In the genomic region with DNA sequence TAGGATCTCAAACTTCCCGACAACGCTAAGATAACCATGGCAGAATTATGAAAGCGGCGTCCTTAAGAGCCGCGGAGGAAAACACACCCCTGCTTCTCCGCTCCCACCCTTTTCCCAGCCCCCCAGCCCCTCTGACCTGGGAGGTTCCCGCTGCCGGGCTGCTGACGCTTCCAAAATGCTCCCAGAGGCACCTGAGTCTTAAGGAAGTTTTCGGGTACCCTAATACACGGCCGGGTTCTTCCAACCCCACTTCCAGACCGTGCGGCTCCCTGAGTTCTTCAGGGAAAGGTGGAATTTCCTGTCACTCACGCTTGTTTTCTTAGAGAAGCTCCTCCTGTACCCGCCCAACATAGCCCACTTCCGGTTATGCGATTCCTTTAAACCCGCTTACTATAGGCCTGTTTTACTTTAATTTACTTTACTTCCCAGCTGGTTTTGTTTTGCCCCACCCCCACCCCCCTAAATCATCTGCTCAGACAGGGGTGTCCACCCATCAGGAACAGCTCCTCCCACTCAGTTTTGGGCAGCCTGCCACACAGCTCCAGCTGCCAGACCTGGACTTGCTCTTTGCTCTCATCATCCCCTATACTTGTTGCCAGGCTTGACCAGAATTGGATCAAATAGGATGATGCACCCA, we compare ENCODE assay signal across 8 mouse cellular contexts. TPM values are rescaled to one million over a fixed set of nuclear protein-coding genes. Genes with fewer than 3 reads are reported as not detected.
DNase-seq lines count a peak whose midpoint lies in the region; ATAC-seq and TF ChIP-seq lines count a peak whose summit lies in the region.

Gene Zfp945 (minus strand): TSS at position 290 of the 637 bp plus-strand sequence.

- H3K36me3 ChIP-seq in ES-Bruce4 (ENCODE audit: control insufficient read depth, insufficient read depth, low read length, poor library complexity, severe bottlenecking), result no peaks in the 10 kb centered on the region; the same call in 1 of the 2 replicates
- peaks cover 18% of the 10 kb centered on the region for H3K36me3 ChIP-seq in forebrain, embryonic 12.5 days (replicated peaks)
- peaks cover 11% of the 10 kb centered on the region for H3K36me3 ChIP-seq in heart, embryonic 16.5 days (ENCODE audit: control insufficient read depth, insufficient read depth)
- no peaks in the 10 kb centered on the region for H3K36me3 ChIP-seq in liver, embryonic 13.5 days
- 0 out of 2 replicates have a peak, but pooled peaks cover 5% of the 10 kb centered on the region for H3K36me3 ChIP-seq in stomach, postnatal 0 days (ENCODE audit: control insufficient read depth, insufficient read depth, low read length)

- no peak for TF ChIP-seq EP300 in ES-Bruce4 (IDR thresholded peaks at IDR 0.05; ENCODE audit: insufficient read depth, low read depth, low read length)
- TF ChIP-seq EP300 in stomach, postnatal 0 days (optimal IDR thresholded peaks at IDR 0.05), result no peak

- peak within 1 kb of the TSS; percentile 73 for H3K27ac ChIP-seq in ES-Bruce4 (ENCODE audit: insufficient read depth, low read length)
- peak within 1 kb of the TSS; percentile 68 for H3K27ac ChIP-seq in forebrain, embryonic 12.5 days
- peak within 1 kb of the TSS; percentile 92 for H3K27ac ChIP-seq in heart, embryonic 16.5 days (ENCODE audit: low read length)
- peak within 1 kb of the TSS; percentile 68 for H3K27ac ChIP-seq in liver, embryonic 13.5 days
- peak within 1 kb of the TSS; percentile 93 for H3K27ac ChIP-seq in stomach, postnatal 0 days (replicated peaks)

- no peaks in the 10 kb centered on the region; the same call in 1 of the 2 replicates for H3K27me3 ChIP-seq in ES-Bruce4 (ENCODE audit: control insufficient read depth, insufficient read depth, low read length, poor library complexity, severe bottlenecking)
- H3K27me3 ChIP-seq in forebrain, embryonic 12.5 days, result no peaks in the 10 kb centered on the region
- H3K27me3 ChIP-seq in heart, embryonic 16.5 days (ENCODE audit: control insufficient read depth, insufficient read depth, low read length), result no peaks in the 10 kb centered on the region
- no peaks in the 10 kb centered on the region for H3K27me3 ChIP-seq in liver, embryonic 13.5 days
- H3K27me3 ChIP-seq in stomach, postnatal 0 days (ENCODE audit: control insufficient read depth, insufficient read depth, low read length), result no peaks in the 10 kb centered on the region

- H3K4me3 ChIP-seq in ES-Bruce4 (ENCODE audit: low read depth, low read length), result peak within 1 kb of the TSS; percentile 97
- peak within 1 kb of the TSS; percentile 69 for H3K4me3 ChIP-seq in forebrain, embryonic 12.5 days (replicated peaks)
- H3K4me3 ChIP-seq in heart, embryonic 16.5 days (ENCODE audit: low read length), result peak within 1 kb of the TSS; percentile 82
- H3K4me3 ChIP-seq in liver, embryonic 13.5 days (replicated peaks), result peak within 1 kb of the TSS; percentile 67
- H3K4me3 ChIP-seq in stomach, postnatal 0 days (ENCODE audit: low read depth, low read length), result peak within 1 kb of the TSS; percentile 79

- DNase-seq in kidney, postnatal 25 days, result peak; percentile 88 to 90
- DNase-seq in liver, embryonic 13.5 days, result peak; percentile 31
- peak; percentile 75 for DNase-seq in neural tube, embryonic 10.5 days (ENCODE audit: extremely low spot score, low spot score)
- peak; percentile 80 for DNase-seq in stomach, postnatal 0 days (ENCODE audit: low spot score)

- no peak for TF ChIP-seq CTCF in ES-Bruce4 (IDR thresholded peaks at IDR 0.05; ENCODE audit: low read depth, low read length)
- no peak for TF ChIP-seq CTCF in stomach, postnatal 0 days (IDR thresholded peaks at IDR 0.05; ENCODE audit: low read depth)

- peak; percentile 56; the same call in 1 of the 2 replicates for ATAC-seq in cerebellum, adult (ENCODE audit: insufficient number of reproducible peaks, low FRiP score, low TSS enrichment)
- peak; percentile 97 for ATAC-seq in forebrain, embryonic 12.5 days (ENCODE audit: low FRiP score)
- peak; percentile 92 for ATAC-seq in heart, embryonic 16.5 days (replicated peaks; ENCODE audit: extremely low read depth, insufficient read depth, low FRiP score)
- peak; percentile 86 for ATAC-seq in liver, embryonic 13.5 days (ENCODE audit: low read depth)
- ATAC-seq in stomach, postnatal 0 days (ENCODE audit: low FRiP score, low TSS enrichment), result peak; percentile 94

- 2% methylated on average over 20 of the region's 20 CpGs for WGBS in forebrain, embryonic 12.5 days
- WGBS in heart, embryonic 16.5 days, result under 1% methylated on average over 20 of the region's 20 CpGs
- WGBS in liver, embryonic 13.5 days (ENCODE audit: insufficient replicate concordance), result under 1% methylated on average over 20 of the region's 20 CpGs
- WGBS in stomach, postnatal 0 days, result 1% methylated on average over 20 of the region's 20 CpGs

- H3K4me1 ChIP-seq in ES-Bruce4 (ENCODE audit: control insufficient read depth, insufficient read depth, low read length), result no peaks in the 10 kb centered on the region
- H3K4me1 ChIP-seq in forebrain, embryonic 12.5 days, result peaks cover 10% of the 10 kb centered on the region
- peaks cover 17% of the 10 kb centered on the region for H3K4me1 ChIP-seq in heart, embryonic 16.5 days (ENCODE audit: control insufficient read depth, insufficient read depth, low read length)
- peaks cover 20% of the 10 kb centered on the region for H3K4me1 ChIP-seq in liver, embryonic 13.5 days (replicated peaks)
- no peaks in the 10 kb centered on the region for H3K4me1 ChIP-seq in stomach, postnatal 0 days (replicated peaks; ENCODE audit: control insufficient read depth, insufficient read depth)

- peak within 1 kb of the TSS; percentile 99 for H3K9ac ChIP-seq in ES-Bruce4 (ENCODE audit: low read depth, poor library complexity, severe bottlenecking)
- H3K9ac ChIP-seq in forebrain, embryonic 12.5 days, result peak within 1 kb of the TSS; percentile 83
- H3K9ac ChIP-seq in heart, embryonic 16.5 days (ENCODE audit: low read length), result peak within 1 kb of the TSS; percentile 85
- H3K9ac ChIP-seq in liver, embryonic 13.5 days, result peak within 1 kb of the TSS; percentile 72
- peak within 1 kb of the TSS; percentile 78 for H3K9ac ChIP-seq in stomach, postnatal 0 days (ENCODE audit: low read length)

- TF ChIP-seq POLR2A in ES-Bruce4 (IDR thresholded peaks at IDR 0.05; ENCODE audit: insufficient read depth, low read length), result no peak

- H3K9me3 ChIP-seq in ES-Bruce4 (replicated peaks; ENCODE audit: control insufficient read depth, insufficient read depth, low read length, poor library complexity, severe bottlenecking), result no peaks in the 10 kb centered on the region
- H3K9me3 ChIP-seq in forebrain, embryonic 12.5 days, result no peaks in the 10 kb centered on the region
- H3K9me3 ChIP-seq in heart, embryonic 16.5 days (replicated peaks; ENCODE audit: control insufficient read depth, low read length), result no peaks in the 10 kb centered on the region
- no peaks in the 10 kb centered on the region for H3K9me3 ChIP-seq in liver, embryonic 13.5 days (replicated peaks)
- no peaks in the 10 kb centered on the region for H3K9me3 ChIP-seq in stomach, postnatal 0 days (ENCODE audit: control insufficient read depth, low read length)

- H3K4me2 ChIP-seq in forebrain, embryonic 12.5 days, result peak within 1 kb of the TSS; percentile 62
- peak within 1 kb of the TSS; percentile 70 for H3K4me2 ChIP-seq in heart, embryonic 16.5 days (ENCODE audit: low read depth, low read length)
- H3K4me2 ChIP-seq in liver, embryonic 13.5 days, result peak within 1 kb of the TSS; percentile 71
- H3K4me2 ChIP-seq in stomach, postnatal 0 days (replicated peaks; ENCODE audit: low read depth), result peak within 1 kb of the TSS; percentile 59

RNA-seq across cellular contexts. Expression of gene Zfp945, which starts in this region (rescaled TPM):
- polyA plus RNA-seq in ES-Bruce4 (2011; ENCODE audit: insufficient read depth, insufficient read length, low read depth, missing spikeins), result 16.9 and 18.1 TPM in 2 replicates
- polyA plus RNA-seq in forebrain, embryonic 12.5 days (2016; fragmentation: Nextera tagmentation; extraction: Ambion mirVana), result 28.6 and 28.9 TPM in 2 replicates
- 13.9 and 14.8 TPM in 2 replicates for polyA plus RNA-seq in heart, embryonic 16.5 days (2015; fragmentation: Nextera tagmentation; extraction: Ambion mirVana)
- polyA plus RNA-seq in liver, embryonic 13.5 days (2015; fragmentation: Nextera tagmentation; extraction: Ambion mirVana), result 1.8 and 2.2 TPM in 2 replicates
- 9.0 and 9.9 TPM in 2 replicates for polyA plus RNA-seq in stomach, postnatal 0 days (2015; fragmentation: Nextera tagmentation; extraction: Ambion mirVana)

Comparison
In these comparisons a context has a peak if more than half of its experiments do, and no peak if none do; other contexts are left out.
1. Peak in every context shown above with its lines: DNase-seq, ATAC-seq, H3K4me3 ChIP-seq and H3K27ac ChIP-seq.
2. DNase-seq: peak in every context shown above with its lines; median percentile 89 in kidney, postnatal 25 days; 80 in stomach, postnatal 0 days; 75 in neural tube, embryonic 10.5 days; 31 in liver, embryonic 13.5 days.